Mouse (Mus musculus): ENCODE measurements at regions not wholly inside any gene's neighbourhood (a gene's known extent, or its start where the extent isn't known, plus 50 kb on each side); places are given as distances from the start of the nearest gene placed in this dataset.
A peak's percentile ranks its signal among the peaks of the same experiment; 100 is the strongest.

DNA sequence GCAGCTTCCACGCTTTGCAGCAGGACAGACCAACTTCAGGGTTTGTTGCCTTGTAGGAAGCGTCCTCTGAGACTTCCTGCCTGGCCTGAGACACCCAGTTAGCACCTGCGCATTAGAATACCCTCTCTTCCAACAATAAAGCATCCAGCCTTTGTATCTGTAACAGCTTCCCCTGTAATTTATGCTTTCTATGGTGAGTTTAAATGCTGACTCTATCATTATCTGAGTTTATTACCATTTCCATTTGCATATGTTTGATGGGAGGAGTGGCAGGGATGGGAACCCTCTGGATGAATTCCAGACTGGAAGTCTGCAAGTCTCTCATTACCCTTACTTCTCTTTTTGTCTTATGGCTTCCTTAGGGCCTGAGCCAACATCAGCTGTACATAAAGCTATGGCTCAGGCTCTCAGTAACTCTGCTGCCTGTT lies 415.8 kb downstream of the Brinp2 start:
- H3K4me2 ChIP-seq (ENCODE audit: low read length) = no peak overlapping the region
- H3K27ac ChIP-seq (ENCODE audit: low read depth, low read length) = peak overlapping the region; percentile 85
- no peaks in the 10 kb centered on the region for H3K36me3 ChIP-seq (ENCODE audit: control insufficient read depth, insufficient read depth, low read length)
- WGBS = 21% methylated on average over 3 of the region's 3 CpGs
- ATAC-seq (peak; percentile 76), DNase-seq (ENCODE audit: low spot score) (peak; percentile 85)
- no peak overlapping the region for H3K4me3 ChIP-seq (ENCODE audit: low read depth, low read length)
- no peaks in the 10 kb centered on the region for H3K9me3 ChIP-seq (replicated peaks; ENCODE audit: control insufficient read depth, low read length)
- peaks cover 22% of the 10 kb centered on the region for H3K4me1 ChIP-seq (ENCODE audit: control insufficient read depth, insufficient read depth, low read length)
- no peak overlapping the region for H3K9ac ChIP-seq (ENCODE audit: low read length)
- H3K27me3 ChIP-seq (replicated peaks; ENCODE audit: control insufficient read depth, insufficient read depth, low read length) = no peaks in the 10 kb centered on the region

DNA sequence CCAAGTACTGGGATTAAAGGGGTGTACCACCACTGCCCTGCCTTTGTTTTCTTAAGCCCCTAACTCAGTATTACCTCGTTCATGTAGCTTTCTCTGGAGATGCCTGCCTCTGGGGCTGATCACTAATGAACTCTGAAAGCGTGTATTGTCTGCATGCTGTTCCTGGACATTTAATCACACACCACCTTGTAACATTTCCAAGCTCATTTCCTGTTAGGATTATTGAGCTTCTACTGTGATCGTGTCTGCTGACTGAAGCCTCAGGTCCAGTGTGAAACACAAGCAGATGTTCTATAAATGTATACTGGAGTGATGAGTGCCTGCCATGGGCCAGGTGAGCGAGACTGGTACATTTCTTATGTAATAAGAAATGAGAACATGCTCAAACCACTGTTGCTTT lies 398.6 kb downstream of the Brinp2 start:
- Histone ChIP-seq H3K36me3 (ENCODE audit: control insufficient read depth, insufficient read depth, low read length) (no peaks in the 10 kb centered on the region), H3K4me2 (ENCODE audit: low read length) (no peak overlapping the region), H3K9me3 (replicated peaks; ENCODE audit: control insufficient read depth, low read length) (no peaks in the 10 kb centered on the region), H3K27ac (ENCODE audit: low read depth, low read length) (no peak overlapping the region), H3K9ac (ENCODE audit: low read length) (no peak overlapping the region), H3K4me1 (ENCODE audit: control insufficient read depth, insufficient read depth, low read length) (no peaks in the 10 kb centered on the region), H3K4me3 (ENCODE audit: low read depth, low read length) (no peak overlapping the region), H3K27me3 (replicated peaks; ENCODE audit: control insufficient read depth, insufficient read depth, low read length) (no peaks in the 10 kb centered on the region)
- 56% methylated on average over 4 of the region's 4 CpGs for WGBS
- ATAC-seq = no peak
- DNase-seq (ENCODE audit: low spot score) = no peak

DNA sequence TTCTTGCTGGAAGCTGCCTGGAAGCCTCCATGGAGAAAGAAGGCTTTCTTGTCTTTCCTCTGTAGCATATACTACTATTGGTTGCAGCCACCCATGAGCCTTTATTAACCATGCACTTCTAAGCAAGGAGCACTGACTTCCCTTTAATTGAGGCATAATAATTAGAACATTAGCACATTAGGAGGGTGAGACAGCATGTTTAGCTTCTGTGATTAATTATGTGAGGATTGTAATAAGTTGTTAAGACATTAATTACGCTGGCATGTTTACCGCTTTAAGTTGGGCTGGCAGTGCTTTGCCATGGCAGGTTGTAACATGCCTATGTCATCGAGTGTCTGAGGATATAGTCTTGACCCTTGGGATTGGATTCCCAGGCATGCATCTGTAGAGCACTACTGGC lies 391.7 kb downstream of the Brinp2 start:
- Histone ChIP-seq H3K9ac (ENCODE audit: low read length) (no peak overlapping the region), H3K36me3 (ENCODE audit: control insufficient read depth, insufficient read depth, low read length) (no peaks in the 10 kb centered on the region), H3K9me3 (replicated peaks; ENCODE audit: control insufficient read depth, low read length) (no peaks in the 10 kb centered on the region), H3K27ac (ENCODE audit: low read depth, low read length) (no peak overlapping the region), H3K4me2 (ENCODE audit: low read length) (no peak overlapping the region), H3K27me3 (replicated peaks; ENCODE audit: control insufficient read depth, insufficient read depth, low read length) (no peaks in the 10 kb centered on the region), H3K4me3 (ENCODE audit: low read depth, low read length) (no peak overlapping the region), H3K4me1 (ENCODE audit: control insufficient read depth, insufficient read depth, low read length) (peaks cover 7% of the 10 kb centered on the region)
- 51% methylated on average over 3 of the region's 3 CpGs for WGBS
- DNase-seq (ENCODE audit: low spot score) (peak; percentile 42), ATAC-seq (0 out of 2 replicates have a peak, but pooled peaks have one; percentile 13)

DNA sequence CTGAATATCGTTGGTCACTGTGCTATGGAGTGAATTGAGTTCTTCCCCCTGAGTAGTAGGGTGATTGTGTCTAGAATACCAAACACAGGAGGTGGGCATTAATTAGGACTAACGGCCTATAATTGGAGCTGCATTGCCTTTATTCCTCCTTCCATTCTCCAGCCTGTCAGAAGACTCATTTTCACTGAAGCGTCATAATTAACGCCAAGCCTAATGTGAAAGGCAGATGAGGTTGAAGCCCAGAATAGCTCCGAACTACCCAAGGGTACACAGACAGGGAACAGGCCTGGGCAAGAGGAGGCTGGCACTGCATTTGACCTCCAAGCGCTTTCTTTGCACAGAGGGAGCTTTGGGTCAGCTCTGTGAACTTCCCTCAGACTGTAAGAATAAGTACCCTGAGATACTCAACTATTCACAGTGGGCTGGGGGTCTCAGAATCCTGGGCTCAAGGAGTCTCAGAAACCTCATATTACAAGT lies 386.5 kb downstream of the Brinp2 start:
- no peak overlapping the region for H3K4me2 ChIP-seq (ENCODE audit: low read length)
- peak; percentile 92 for DNase-seq (ENCODE audit: low spot score)
- 5% methylated on average over 6 of the region's 6 CpGs for WGBS

DNA sequence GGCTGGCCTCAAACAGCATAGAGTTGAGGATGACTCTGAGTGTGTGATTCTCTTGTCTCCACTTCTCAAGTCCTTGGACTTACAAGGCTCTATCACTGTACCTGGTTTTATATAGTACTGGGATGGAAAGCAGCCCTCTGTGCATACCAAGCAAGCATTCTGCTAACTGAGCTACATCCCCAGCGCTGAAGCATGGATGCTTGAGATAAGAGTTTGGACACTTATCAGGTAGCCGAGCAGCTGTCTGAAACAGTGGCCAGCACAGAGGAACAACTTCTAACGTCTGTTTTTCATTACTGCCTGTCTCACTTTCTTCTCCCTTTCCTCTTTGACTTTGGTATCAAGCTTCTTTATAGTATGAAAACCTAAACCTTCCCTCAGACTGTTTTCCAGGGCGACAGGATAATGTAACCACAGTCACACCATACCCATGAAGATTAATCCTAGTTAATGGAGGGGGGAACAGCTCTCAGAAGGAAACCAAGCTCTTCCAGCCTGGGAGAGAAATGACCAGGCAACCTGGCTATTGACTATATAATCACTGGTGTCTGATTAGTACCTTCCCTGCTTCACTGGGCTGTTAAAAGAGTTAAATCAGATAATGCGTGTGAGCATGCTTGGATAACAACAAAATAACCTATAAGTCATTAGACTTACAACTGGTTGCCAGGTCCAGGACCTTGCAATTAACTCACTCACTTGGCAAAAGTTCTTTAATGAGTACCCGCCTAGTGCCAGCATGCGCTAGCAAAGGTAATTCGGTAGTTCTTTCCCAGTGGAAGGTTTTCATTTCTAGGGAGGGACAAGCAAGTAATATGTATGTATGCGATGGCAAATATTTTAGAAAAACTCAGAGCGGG lies 382.5 kb downstream of the Brinp2 start:
- ATAC-seq = no peak
- H3K27ac ChIP-seq (ENCODE audit: low read depth, low read length) = no peak overlapping the region; the same call in 1 of the 2 replicates
- H3K4me2 ChIP-seq (ENCODE audit: low read length) = no peak overlapping the region
- peak; percentile 26 for DNase-seq (ENCODE audit: low spot score)
- no peaks in the 10 kb centered on the region for H3K36me3 ChIP-seq (ENCODE audit: control insufficient read depth, insufficient read depth, low read length)
- no peaks in the 10 kb centered on the region for H3K9me3 ChIP-seq (replicated peaks; ENCODE audit: control insufficient read depth, low read length)
- H3K9ac ChIP-seq (ENCODE audit: low read length) = no peak overlapping the region
- H3K4me1 ChIP-seq (ENCODE audit: control insufficient read depth, insufficient read depth, low read length) = peaks cover 6% of the 10 kb centered on the region
- 54% methylated on average over 10 of the region's 10 CpGs for WGBS
- H3K27me3 ChIP-seq (replicated peaks; ENCODE audit: control insufficient read depth, insufficient read depth, low read length) = no peaks in the 10 kb centered on the region
- no peak overlapping the region for H3K4me3 ChIP-seq (ENCODE audit: low read depth, low read length)

More for the DNA sequence above, 386.5 kb downstream of the Brinp2 start:
- peak overlapping the region; percentile 61; the same call in 1 of the 2 replicates for H3K27ac ChIP-seq (ENCODE audit: low read depth, low read length)
- no peaks in the 10 kb centered on the region for H3K27me3 ChIP-seq (replicated peaks; ENCODE audit: control insufficient read depth, insufficient read depth, low read length)
- no peak overlapping the region for H3K4me3 ChIP-seq (ENCODE audit: low read depth, low read length)
- no peak overlapping the region for H3K9ac ChIP-seq (ENCODE audit: low read length)
- H3K4me1 ChIP-seq (ENCODE audit: control insufficient read depth, insufficient read depth, low read length) = peaks cover 10% of the 10 kb centered on the region
- H3K36me3 ChIP-seq (ENCODE audit: control insufficient read depth, insufficient read depth, low read length) = no peaks in the 10 kb centered on the region
- H3K9me3 ChIP-seq (replicated peaks; ENCODE audit: control insufficient read depth, low read length) = no peaks in the 10 kb centered on the region
- peak; percentile 95 for ATAC-seq

DNA sequence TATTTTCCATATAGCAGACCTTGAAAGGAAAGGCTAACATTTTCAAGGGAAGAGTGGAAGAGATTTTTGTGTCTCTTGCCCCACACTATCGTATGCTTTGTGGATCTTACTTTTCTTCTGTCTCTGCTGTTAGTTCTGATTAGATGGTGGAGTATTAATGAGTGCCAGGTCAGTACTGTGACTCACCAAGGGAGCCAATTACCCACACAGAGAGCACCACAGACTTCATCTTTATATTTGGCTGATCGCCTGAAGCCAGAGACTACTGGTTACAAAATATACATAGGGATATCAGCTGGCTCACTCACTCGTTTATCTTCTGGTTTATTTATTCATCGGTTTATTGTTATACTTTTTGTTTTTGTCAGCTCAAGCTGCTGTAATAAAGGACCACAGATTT lies 381.5 kb downstream of the Brinp2 start:
- peaks cover 3% of the 10 kb centered on the region; the same call in 1 of the 2 replicates for H3K4me1 ChIP-seq (ENCODE audit: control insufficient read depth, insufficient read depth, low read length)
- H3K9me3 ChIP-seq (replicated peaks; ENCODE audit: control insufficient read depth, low read length) = no peaks in the 10 kb centered on the region
- H3K36me3 ChIP-seq (ENCODE audit: control insufficient read depth, insufficient read depth, low read length) = no peaks in the 10 kb centered on the region
- H3K4me3 ChIP-seq (ENCODE audit: low read depth, low read length) = no peak overlapping the region
- H3K27ac ChIP-seq (ENCODE audit: low read depth, low read length) = no peak overlapping the region
- H3K4me2 ChIP-seq (ENCODE audit: low read length) = no peak overlapping the region
- DNase-seq (ENCODE audit: low spot score) (peak; percentile 54), ATAC-seq (0 out of 2 replicates have a peak, but pooled peaks have one; percentile 21)
- H3K9ac ChIP-seq (ENCODE audit: low read length) = no peak overlapping the region
- WGBS = 38% methylated on average over 4 of the region's 4 CpGs
- no peaks in the 10 kb centered on the region for H3K27me3 ChIP-seq (replicated peaks; ENCODE audit: control insufficient read depth, insufficient read depth, low read length)

DNA sequence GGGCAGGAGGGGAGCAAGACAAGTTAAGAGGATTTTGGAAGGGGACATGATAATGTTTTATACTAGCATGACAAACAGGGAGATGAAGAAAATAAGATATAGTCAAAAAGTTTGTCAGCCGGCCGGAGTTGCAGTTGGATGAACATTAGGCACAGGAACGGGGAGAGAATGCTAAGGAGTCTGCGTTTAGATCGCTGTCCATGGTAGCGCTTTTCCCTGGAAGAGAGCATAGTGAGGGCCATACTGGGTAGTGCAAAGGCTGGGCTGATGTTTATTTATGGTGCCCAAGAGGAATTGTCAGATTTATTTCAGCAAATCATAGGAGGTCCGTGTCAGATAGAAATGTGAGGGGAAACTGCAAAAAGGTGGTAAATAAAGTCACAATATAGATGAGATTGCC lies 337.0 kb downstream of the Brinp2 start:
- Histone ChIP-seq H3K4me1 (ENCODE audit: control insufficient read depth, insufficient read depth, low read length) (no peaks in the 10 kb centered on the region), H3K27ac (ENCODE audit: low read depth, low read length) (no peak overlapping the region), H3K9ac (ENCODE audit: low read length) (no peak overlapping the region), H3K27me3 (replicated peaks; ENCODE audit: control insufficient read depth, insufficient read depth, low read length) (no peaks in the 10 kb centered on the region), H3K4me2 (ENCODE audit: low read length) (no peak overlapping the region), H3K4me3 (ENCODE audit: low read depth, low read length) (no peak overlapping the region), H3K36me3 (ENCODE audit: control insufficient read depth, insufficient read depth, low read length) (no peaks in the 10 kb centered on the region), H3K9me3 (replicated peaks; ENCODE audit: control insufficient read depth, low read length) (no peaks in the 10 kb centered on the region)
- ATAC-seq (no peak), DNase-seq (ENCODE audit: low spot score) (peak; percentile 25)
- WGBS = 28% methylated on average over 7 of the region's 7 CpGs

DNA sequence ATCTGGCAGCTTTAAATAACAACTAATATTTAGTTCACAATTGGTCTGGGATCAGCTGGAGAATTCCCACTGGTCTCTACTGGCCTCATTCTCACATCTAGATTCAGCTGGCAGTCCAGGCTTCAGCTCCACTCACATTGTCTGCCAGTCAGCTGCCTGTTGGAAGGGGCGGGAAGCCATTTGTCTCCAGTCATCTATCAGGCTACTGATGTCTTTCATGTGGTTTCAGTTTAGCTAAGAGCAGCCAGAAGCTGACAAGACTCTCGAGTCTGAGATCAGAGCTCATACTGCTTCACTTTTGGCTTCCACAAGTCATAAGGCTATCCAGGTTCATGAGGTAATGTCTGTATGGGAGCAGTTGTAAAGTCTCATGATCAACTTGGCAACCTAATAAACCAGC lies 316.4 kb downstream of the Brinp2 start:
- Histone ChIP-seq H3K4me2 (ENCODE audit: low read length) (no peak overlapping the region), H3K4me3 (ENCODE audit: low read depth, low read length) (no peak overlapping the region), H3K9ac (ENCODE audit: low read length) (no peak overlapping the region), H3K4me1 (ENCODE audit: control insufficient read depth, insufficient read depth, low read length) (no peaks in the 10 kb centered on the region), H3K27ac (ENCODE audit: low read depth, low read length) (no peak overlapping the region), H3K9me3 (replicated peaks; ENCODE audit: control insufficient read depth, low read length) (no peaks in the 10 kb centered on the region), H3K27me3 (replicated peaks; ENCODE audit: control insufficient read depth, insufficient read depth, low read length) (no peaks in the 10 kb centered on the region), H3K36me3 (ENCODE audit: control insufficient read depth, insufficient read depth, low read length) (no peaks in the 10 kb centered on the region)
- 56% methylated on average over 2 of the region's 2 CpGs for WGBS
- DNase-seq (ENCODE audit: low spot score) (no peak), ATAC-seq (no peak)

DNA sequence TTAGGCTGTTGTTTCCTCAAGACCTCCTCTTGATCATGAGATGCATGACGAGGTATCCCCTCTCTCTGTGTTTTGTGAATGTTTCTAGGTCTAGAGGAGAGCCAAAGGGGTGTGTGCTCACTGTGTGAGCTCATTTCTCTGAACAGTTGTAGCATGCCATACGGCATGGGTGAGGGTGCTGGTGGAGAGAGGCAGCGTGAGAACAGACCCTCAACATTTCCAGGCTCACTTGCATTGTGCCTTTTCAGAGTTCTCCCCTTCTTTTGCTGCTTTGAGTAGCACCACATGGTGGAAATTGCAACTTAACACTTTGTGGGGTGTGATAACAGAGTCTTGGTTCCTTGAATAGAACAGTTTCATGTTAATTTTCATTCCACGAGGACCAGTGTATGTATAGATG lies 315.8 kb downstream of the Brinp2 start:
- no peaks in the 10 kb centered on the region for H3K4me1 ChIP-seq (ENCODE audit: control insufficient read depth, insufficient read depth, low read length)
- H3K36me3 ChIP-seq (ENCODE audit: control insufficient read depth, insufficient read depth, low read length) = no peaks in the 10 kb centered on the region
- H3K27ac ChIP-seq (ENCODE audit: low read depth, low read length) = no peak overlapping the region
- DNase-seq (ENCODE audit: low spot score) (no peak), ATAC-seq (no peak)
- WGBS = 71% methylated on average over 4 of the region's 4 CpGs
- no peak overlapping the region for H3K4me3 ChIP-seq (ENCODE audit: low read depth, low read length)
- no peaks in the 10 kb centered on the region for H3K9me3 ChIP-seq (replicated peaks; ENCODE audit: control insufficient read depth, low read length)
- no peaks in the 10 kb centered on the region for H3K27me3 ChIP-seq (replicated peaks; ENCODE audit: control insufficient read depth, insufficient read depth, low read length)
- H3K4me2 ChIP-seq (ENCODE audit: low read length) = no peak overlapping the region
- no peak overlapping the region for H3K9ac ChIP-seq (ENCODE audit: low read length)
